Mouse (Mus musculus): Measurements from ENCODE around the gene Sorbs1. TPM values are rescaled to one million over a fixed set of nuclear protein-coding genes. Genes with fewer than 3 reads are reported as not detected.
A peak's percentile ranks its signal among the peaks of the same experiment; 100 is the strongest.

Sorbs1 gene
- polyA plus RNA-seq, 1 experiment from 2014 or later = 111 TPM

DNA sequence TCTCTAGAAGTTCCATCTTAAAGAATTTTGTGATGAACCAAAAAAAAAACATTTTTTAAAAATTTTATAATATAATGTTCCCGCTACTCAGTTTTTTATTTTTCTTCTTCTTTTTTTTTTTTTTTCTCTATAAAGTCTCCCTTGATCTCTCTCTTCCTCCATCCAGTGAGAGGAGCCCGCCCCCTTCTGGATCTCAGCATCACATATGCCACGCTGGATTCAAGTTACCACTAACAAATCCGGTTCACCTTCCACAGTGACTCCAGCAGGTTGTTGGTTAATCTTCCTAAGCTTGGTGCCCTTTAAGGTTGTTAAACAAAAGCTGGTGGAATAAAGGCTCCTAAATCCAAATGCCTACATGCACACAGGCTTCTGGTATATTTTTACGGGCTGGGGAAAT lies 179.7 kb downstream of the Sorbs1 start:
- H3K27ac ChIP-seq (replicated peaks) = no peak overlapping the region
- WGBS = 33% methylated on average over 5 of the region's 5 CpGs
- no peak overlapping the region for H3K9ac ChIP-seq (ENCODE audit: low read length)
- no peaks in the 10 kb centered on the region for H3K36me3 ChIP-seq (ENCODE audit: control insufficient read depth, insufficient read depth, low read length)
- no peaks in the 10 kb centered on the region for H3K4me1 ChIP-seq (replicated peaks; ENCODE audit: control insufficient read depth, insufficient read depth)
- no peaks in the 10 kb centered on the region for H3K9me3 ChIP-seq (ENCODE audit: control insufficient read depth, low read length)
- H3K4me3 ChIP-seq (ENCODE audit: low read depth, low read length) = no peak overlapping the region
- ATAC-seq (ENCODE audit: low FRiP score, low TSS enrichment) (no peak), DNase-seq (ENCODE audit: low spot score) (peak; percentile 43)
- no peaks in the 10 kb centered on the region for H3K27me3 ChIP-seq (ENCODE audit: control insufficient read depth, insufficient read depth, low read length)
- no peak overlapping the region for H3K4me2 ChIP-seq (replicated peaks; ENCODE audit: low read depth)
- TF ChIP-seq EP300 (optimal IDR thresholded peaks at IDR 0.05) = no peak
- peak; percentile 64 for TF ChIP-seq CTCF (IDR thresholded peaks at IDR 0.05; ENCODE audit: low read depth)

DNA sequence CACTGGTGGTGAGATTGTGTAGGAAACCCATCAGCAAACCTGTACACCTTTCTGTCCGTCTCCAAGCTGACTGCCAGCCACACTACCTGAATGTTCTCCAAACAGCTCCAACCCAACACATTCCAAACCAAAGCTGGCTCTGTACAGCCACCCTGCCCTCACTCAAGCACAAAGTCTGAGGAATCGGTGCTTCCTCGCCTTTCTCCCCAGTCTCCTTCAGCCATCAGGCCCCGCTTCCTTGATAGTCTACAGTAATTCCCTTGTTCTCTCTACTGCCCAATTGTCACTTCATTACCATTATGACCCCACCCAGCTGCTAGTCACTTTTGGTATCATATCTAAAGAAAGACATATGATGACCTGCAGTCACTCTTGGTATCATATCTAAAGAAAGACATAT lies 180.5 kb downstream of the Sorbs1 start:
- H3K36me3 ChIP-seq (ENCODE audit: control insufficient read depth, insufficient read depth, low read length) = no peaks in the 10 kb centered on the region
- ATAC-seq (ENCODE audit: low FRiP score, low TSS enrichment) (no peak), DNase-seq (ENCODE audit: low spot score) (no peak)
- WGBS = 90% methylated on average over 4 of the region's 4 CpGs
- no peak overlapping the region for H3K4me3 ChIP-seq (ENCODE audit: low read depth, low read length)
- H3K27me3 ChIP-seq (ENCODE audit: control insufficient read depth, insufficient read depth, low read length) = no peaks in the 10 kb centered on the region
- H3K4me2 ChIP-seq (replicated peaks; ENCODE audit: low read depth) = no peak overlapping the region
- no peak overlapping the region for H3K9ac ChIP-seq (ENCODE audit: low read length)
- no peaks in the 10 kb centered on the region for H3K9me3 ChIP-seq (ENCODE audit: control insufficient read depth, low read length)
- no peaks in the 10 kb centered on the region for H3K4me1 ChIP-seq (replicated peaks; ENCODE audit: control insufficient read depth, insufficient read depth)
- H3K27ac ChIP-seq (replicated peaks) = no peak overlapping the region
- TF ChIP-seq EP300 (optimal IDR thresholded peaks at IDR 0.05) (no peak), CTCF (IDR thresholded peaks at IDR 0.05; ENCODE audit: low read depth) (no peak)

DNA sequence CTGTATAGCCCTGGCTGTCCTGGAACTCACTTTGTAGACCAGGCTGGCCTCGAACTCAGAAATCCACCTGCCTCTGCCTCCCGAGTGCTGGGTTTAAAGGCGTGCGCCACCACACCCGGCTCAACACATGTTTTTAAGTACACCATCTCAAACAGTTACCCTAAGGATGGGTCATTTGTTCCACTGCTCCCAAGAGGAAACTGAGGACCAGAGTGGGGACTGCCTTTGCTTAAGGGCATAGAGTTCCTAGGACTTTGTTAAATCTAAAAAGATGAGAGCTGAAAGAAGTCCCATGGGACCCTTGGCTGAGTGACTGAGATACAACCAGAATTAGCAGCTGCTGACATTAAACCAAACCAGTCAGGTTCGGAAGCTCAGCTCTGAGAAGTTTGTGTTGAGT lies 181.3 kb downstream of the Sorbs1 start:
- Histone ChIP-seq H3K4me3 (ENCODE audit: low read depth, low read length) (no peak overlapping the region), H3K9ac (ENCODE audit: low read length) (no peak overlapping the region), H3K27ac (replicated peaks) (no peak overlapping the region), H3K4me2 (replicated peaks; ENCODE audit: low read depth) (no peak overlapping the region), H3K4me1 (replicated peaks; ENCODE audit: control insufficient read depth, insufficient read depth) (no peaks in the 10 kb centered on the region), H3K36me3 (ENCODE audit: control insufficient read depth, insufficient read depth, low read length) (no peaks in the 10 kb centered on the region; the same call in 1 of the 2 replicates), H3K27me3 (ENCODE audit: control insufficient read depth, insufficient read depth, low read length) (no peaks in the 10 kb centered on the region), H3K9me3 (ENCODE audit: control insufficient read depth, low read length) (no peaks in the 10 kb centered on the region)
- TF ChIP-seq CTCF (IDR thresholded peaks at IDR 0.05; ENCODE audit: low read depth) = no peak
- DNase-seq (ENCODE audit: low spot score) (no peak), ATAC-seq (ENCODE audit: low FRiP score, low TSS enrichment) (no peak)
- WGBS = 78% methylated on average over 6 of the region's 6 CpGs

DNA sequence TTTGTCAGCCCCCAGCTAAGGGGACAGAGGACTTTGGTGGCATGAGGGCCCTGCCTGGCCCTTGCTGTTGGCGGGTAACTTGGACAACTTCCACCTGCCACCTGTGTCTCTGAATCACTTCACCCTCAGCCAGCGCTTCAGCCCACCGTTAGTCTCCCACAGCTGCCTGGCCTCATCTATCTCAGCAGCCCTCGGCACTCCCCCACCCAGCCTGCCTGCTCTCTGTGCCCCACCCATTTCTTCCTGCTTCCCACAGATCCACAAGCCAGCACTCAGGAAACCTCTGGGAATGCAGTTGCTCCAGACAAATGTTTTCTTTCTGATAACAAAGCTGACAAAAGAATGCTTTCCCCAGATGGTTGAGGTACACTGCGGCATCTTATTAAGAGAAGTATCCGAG lies 181.7 kb downstream of the Sorbs1 start:
- 19% methylated on average over 6 of the region's 6 CpGs for WGBS
- Histone ChIP-seq H3K9ac (ENCODE audit: low read length) (no peak overlapping the region), H3K27me3 (ENCODE audit: control insufficient read depth, insufficient read depth, low read length) (no peaks in the 10 kb centered on the region), H3K4me1 (replicated peaks; ENCODE audit: control insufficient read depth, insufficient read depth) (no peaks in the 10 kb centered on the region), H3K27ac (replicated peaks) (no peak overlapping the region), H3K4me2 (replicated peaks; ENCODE audit: low read depth) (no peak overlapping the region), H3K36me3 (ENCODE audit: control insufficient read depth, insufficient read depth, low read length) (peaks cover 4% of the 10 kb centered on the region), H3K9me3 (ENCODE audit: control insufficient read depth, low read length) (no peaks in the 10 kb centered on the region), H3K4me3 (ENCODE audit: low read depth, low read length) (no peak overlapping the region)
- ATAC-seq (ENCODE audit: low FRiP score, low TSS enrichment) = 0 out of 2 replicates have a peak, but pooled peaks have one; percentile 56
- peak; percentile 32 for DNase-seq (ENCODE audit: low spot score)
- TF ChIP-seq CTCF (IDR thresholded peaks at IDR 0.05; ENCODE audit: low read depth) = no peak
- TF ChIP-seq EP300 (optimal IDR thresholded peaks at IDR 0.05) = no peak

DNA sequence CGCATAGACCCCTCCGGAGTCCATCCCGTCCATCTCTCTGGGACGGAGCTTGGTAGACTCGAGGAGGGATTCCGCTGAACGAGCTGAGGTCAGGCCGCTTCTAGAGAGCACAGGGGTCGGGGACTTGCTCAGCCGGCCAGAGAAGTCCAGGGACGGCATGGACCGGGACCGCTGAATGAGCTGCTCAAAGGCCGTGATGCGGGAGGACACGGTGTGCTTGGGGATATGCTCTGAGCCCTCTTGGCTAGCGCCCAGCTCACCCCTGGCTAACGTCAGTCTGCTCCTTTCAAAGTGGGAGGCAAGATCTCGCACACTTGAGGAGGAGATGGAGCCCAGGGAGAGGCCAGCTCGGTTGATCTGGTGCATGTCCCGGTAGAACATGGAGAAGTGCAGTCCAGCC lies 187.5 kb downstream of the Sorbs1 start:
- no peaks in the 10 kb centered on the region for H3K27me3 ChIP-seq (ENCODE audit: control insufficient read depth, insufficient read depth, low read length)
- WGBS = 92% methylated on average over 21 of the region's 21 CpGs
- H3K4me3 ChIP-seq (ENCODE audit: low read depth, low read length) = no peak overlapping the region
- no peak overlapping the region for H3K9ac ChIP-seq (ENCODE audit: low read length)
- no peaks in the 10 kb centered on the region for H3K4me1 ChIP-seq (replicated peaks; ENCODE audit: control insufficient read depth, insufficient read depth)
- H3K4me2 ChIP-seq (replicated peaks; ENCODE audit: low read depth) = no peak overlapping the region
- ATAC-seq (ENCODE audit: low FRiP score, low TSS enrichment) (no peak), DNase-seq (ENCODE audit: low spot score) (no peak)
- no peaks in the 10 kb centered on the region for H3K9me3 ChIP-seq (ENCODE audit: control insufficient read depth, low read length)
- no peak overlapping the region for H3K27ac ChIP-seq (replicated peaks)
- H3K36me3 ChIP-seq (ENCODE audit: control insufficient read depth, insufficient read depth, low read length) = peaks cover 11% of the 10 kb centered on the region
- TF ChIP-seq EP300 (optimal IDR thresholded peaks at IDR 0.05) (no peak), CTCF (IDR thresholded peaks at IDR 0.05; ENCODE audit: low read depth) (no peak)

DNA sequence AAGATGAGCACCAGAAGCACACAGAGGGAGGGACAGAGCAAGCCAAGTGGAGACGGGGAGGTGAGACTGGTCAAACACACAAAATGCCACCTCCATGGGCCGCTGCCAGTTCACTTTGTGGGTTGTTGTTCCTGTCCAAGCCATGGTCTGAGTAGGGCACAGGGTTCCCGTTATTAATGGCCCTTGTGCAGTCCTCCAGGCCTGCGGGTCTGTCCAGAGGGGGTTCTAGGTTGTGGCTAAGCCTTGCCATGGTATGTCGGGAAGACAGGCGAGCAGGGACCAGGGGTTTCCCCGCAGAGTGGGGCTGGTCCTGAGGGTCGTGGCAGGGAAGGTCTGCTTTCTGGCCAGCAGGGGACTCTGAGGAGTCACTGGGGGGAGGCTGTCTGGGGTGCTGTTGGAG lies 188.2 kb downstream of the Sorbs1 start:
- Histone ChIP-seq H3K9ac (ENCODE audit: low read length) (no peak overlapping the region), H3K4me2 (replicated peaks; ENCODE audit: low read depth) (no peak overlapping the region), H3K4me3 (ENCODE audit: low read depth, low read length) (no peak overlapping the region), H3K36me3 (ENCODE audit: control insufficient read depth, insufficient read depth, low read length) (peaks cover 11% of the 10 kb centered on the region), H3K27ac (replicated peaks) (no peak overlapping the region), H3K27me3 (ENCODE audit: control insufficient read depth, insufficient read depth, low read length) (no peaks in the 10 kb centered on the region), H3K4me1 (replicated peaks; ENCODE audit: control insufficient read depth, insufficient read depth) (no peaks in the 10 kb centered on the region), H3K9me3 (ENCODE audit: control insufficient read depth, low read length) (no peaks in the 10 kb centered on the region)
- WGBS = 86% methylated on average over 8 of the region's 8 CpGs
- TF ChIP-seq CTCF (IDR thresholded peaks at IDR 0.05; ENCODE audit: low read depth) (no peak), EP300 (optimal IDR thresholded peaks at IDR 0.05) (no peak)
- ATAC-seq (ENCODE audit: low FRiP score, low TSS enrichment) (no peak), DNase-seq (ENCODE audit: low spot score) (no peak)

Measured in stomach, postnatal 0 days (tissue).